Mouse (Mus musculus): ENCODE measurements around the gene Aox3.

GRCm38 (mm10) chr1:58244487-58244886 is 131.6 kb downstream of the Aox3 start:
- TF ChIP-seq CTCF (IDR thresholded peaks at IDR 0.05; ENCODE audit: low read depth, low read length) (no peak), POLR2A (IDR thresholded peaks at IDR 0.05; ENCODE audit: borderline replicate concordance, low read depth, low read length) (no peak)

Measured in bone marrow macrophage, adult 2 months (primary cell).